Comparison of ENCODE assay signal across 6 mouse cellular contexts in genomic region chr17:12171666-12172065, GRCm38 (mm10).
"Had no signal": no experiment of that assay in that cellular context is flagged by ENCODE, and none has a peak within 500 bp of the region (broad histone marks: within the 10 kb centered on the region; RNA-seq: fewer than 3 reads in every experiment).

No protein-coding gene starts in this region.

- DNase-seq: lung, adult 2 months; right cerebral cortex, adult 18-20 months; right cerebral cortex, postnatal 25 days; right cerebral cortex, postnatal 4 days; thymus, adult 2 months; thymus, postnatal 4 days had no signal
